Mouse (Mus musculus) Patski (cell line): ENCODE results near the gene Ptpn1. TPM values are rescaled to one million over a fixed set of nuclear protein-coding genes. Genes with fewer than 3 reads are reported as not detected.

ENCODE experiments used
- ATAC-seq: fragments of 100-300 bp; one replicate; pipeline ENCODE4 v1.8.0; 2021
- CTCF ChIA-PET: fragments of 350-600 bp; sonication (Branson Sonifier 250); formaldehyde crosslinking; loops from one replicate; lab custom pipeline; 2022; ENCODE audit warnings: inconsistent platforms; lab: Charles Lee
- POLR2A ChIA-PET: fragments of 350-600 bp; sonication (Branson Sonifier 250); formaldehyde crosslinking; loops from one replicate; lab custom pipeline; 2022; ENCODE audit warnings: antibody characterized with exemption, inconsistent platforms; lab: Charles Lee
- DNase-seq: peaks from one replicate; pipeline ENCODE4 v3.0.0-alpha.2; 2011; ENCODE audit warnings: low read depth, low spot score
- H3K27me3 ChIP-seq: fragments of 371-371 bp; one replicate; pipeline ENCODE4 v1.5.1; 2021
- CTCF ChIP-seq: fragments of 100-300 bp; IDR thresholded peaks from one replicate; pipeline ENCODE4 v1.5.1; 2021
- in situ Hi-C: fragments of 300-500 bp; cut with MboI; formaldehyde crosslinking; loops from 3 replicates; pipeline ENCODE4 v1.11.1; 2018; ENCODE audit warnings: low pct_unique_long_range_greater_than_20kb, mixed read lengths
- polyA plus RNA-seq: library from polyadenylated mRNA; unstranded; gene quantifications from one replicate; pipeline ENCODE4 v1.2.3, GENCODE M21; 2021

Ptpn1 gene
- polyA plus RNA-seq, 1 experiment from 2014 or later = 49.2 TPM

DNA sequence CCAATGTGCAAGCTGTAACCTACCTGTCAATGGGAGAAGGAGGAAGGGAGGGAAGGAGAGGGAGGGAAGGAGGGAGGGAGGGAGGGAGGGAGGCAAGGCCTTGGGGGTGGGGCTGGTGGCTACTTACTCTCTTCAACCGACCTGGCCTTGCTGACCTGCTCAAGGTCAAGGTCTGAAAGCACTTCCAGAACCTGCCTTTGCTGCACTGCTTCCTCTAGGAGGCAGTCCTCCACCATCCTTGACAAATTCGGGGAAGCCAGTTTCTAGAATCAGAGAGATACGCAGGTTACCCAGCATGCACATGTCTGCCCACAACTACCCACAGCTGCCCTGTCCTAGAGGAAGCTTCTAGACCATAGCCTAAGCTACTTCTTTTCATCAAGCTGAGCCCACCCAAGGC is 53.1 kb downstream of the Ptpn1 start:
- in situ Hi-C loops = no loop called here
- DNase-seq (no peak), ATAC-seq (no peak)
- CTCF ChIA-PET = interaction anchor here (3.2 kb wide), 1 partner anchor 26 kb away, joined by 22 read pairs; the partner anchor contains the start of gene Ripor3
- POLR2A ChIA-PET = interaction anchor here (0.5 to 1.3 kb wide), 2 partner anchors 31 to 51 kb away, joined by 3 to 9 read pairs; no protein-coding TSS in a partner anchor
- TF ChIP-seq CTCF = no peak
- H3K27me3 ChIP-seq = no peaks in the 10 kb centered on the region

DNA sequence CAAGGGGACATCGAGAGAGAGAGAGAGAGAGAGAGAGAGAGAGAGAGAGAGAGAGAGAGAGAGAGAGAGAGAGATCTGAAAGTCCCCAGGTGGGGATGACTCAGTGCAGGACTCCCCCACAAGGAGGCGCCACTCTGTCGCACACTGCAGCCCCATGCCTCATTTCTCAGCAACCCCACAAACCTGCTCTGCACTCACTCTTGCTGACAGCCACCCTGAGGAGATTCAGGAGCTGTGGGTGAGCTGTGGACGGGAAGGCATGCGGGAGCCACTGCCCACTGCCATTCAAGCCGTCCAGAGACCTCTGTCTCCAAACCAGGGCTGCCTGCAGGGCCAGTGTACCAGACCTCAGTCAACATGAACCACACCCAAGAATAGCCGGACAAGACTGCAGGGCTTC is 54.9 kb downstream of the Ptpn1 start:
- DNase-seq (no peak), ATAC-seq (no peak)
- CTCF ChIA-PET = interaction anchor here (1.2 to 3.2 kb wide), 5 partner anchors 21 to 111 kb away, joined by 3 to 22 read pairs (median 5); partner anchors contain the start of gene Ripor3
- in situ Hi-C loops = no loop called here
- POLR2A ChIA-PET = interaction anchor here (1.5 kb wide), 1 partner anchor 26 kb away, joined by 3 read pairs; no protein-coding TSS in a partner anchor
- no peak for TF ChIP-seq CTCF
- H3K27me3 ChIP-seq = no peaks in the 10 kb centered on the region

DNA sequence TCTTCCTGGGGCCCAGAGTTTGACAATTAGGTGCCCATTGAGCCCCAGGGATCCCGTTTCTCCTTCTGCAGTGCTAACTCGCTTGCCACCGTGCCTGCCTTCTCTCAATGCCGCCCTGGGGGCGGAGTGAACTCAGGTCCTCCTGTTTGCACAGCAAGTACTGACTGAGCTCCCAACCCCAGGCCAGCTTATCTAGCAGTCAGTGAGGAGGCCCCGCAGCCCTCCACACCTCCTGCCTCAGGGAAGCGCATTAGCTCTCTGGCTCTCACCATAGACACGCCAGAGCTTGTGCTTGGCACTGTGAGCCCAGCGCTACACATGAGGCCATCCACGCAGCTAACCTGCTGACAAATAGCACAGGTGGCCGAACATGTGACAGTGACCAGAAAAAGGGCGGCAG is 55.8 kb downstream of the Ptpn1 start:
- DNase-seq = no peak
- no peak for TF ChIP-seq CTCF
- ATAC-seq = no peak
- ChIA-PET CTCF (interaction anchor here (1.2 to 3.2 kb wide), 4 partner anchors 20 to 110 kb away, joined by 4 to 22 read pairs (median 6); partner anchors contain the start of gene Ripor3), POLR2A (interaction anchor here (1.5 kb wide), 1 partner anchor 25 kb away, joined by 3 read pairs; no protein-coding TSS in a partner anchor)
- in situ Hi-C loops = no loop called here
- H3K27me3 ChIP-seq = no peaks in the 10 kb centered on the region

DNA sequence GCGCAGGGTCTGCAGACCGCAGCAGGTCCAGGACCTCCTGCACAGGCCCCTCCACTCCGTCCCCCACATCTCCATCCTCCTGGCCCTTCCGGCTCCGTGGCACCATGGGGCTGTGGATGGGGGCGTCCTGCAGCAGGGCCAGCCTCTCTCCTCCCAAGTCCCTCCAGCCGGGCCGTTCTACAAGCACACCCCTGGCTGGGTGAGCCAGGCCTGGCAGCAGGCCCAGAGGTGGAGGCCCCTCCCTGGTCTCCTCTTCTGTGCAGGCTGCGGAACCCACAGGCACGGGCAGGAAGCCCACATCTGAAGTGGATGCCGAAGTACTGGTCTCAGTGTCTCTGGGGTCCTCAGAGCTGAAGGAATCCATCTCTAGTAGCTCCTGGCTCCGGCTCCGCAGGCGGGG is 57.5 kb downstream of the Ptpn1 start:
- no peaks in the 10 kb centered on the region for H3K27me3 ChIP-seq
- DNase-seq = peak; percentile 31
- in situ Hi-C loops = no loop called here
- CTCF ChIA-PET = no interaction called here
- POLR2A ChIA-PET = no interaction called here
- TF ChIP-seq CTCF = no peak
- ATAC-seq = no peak

DNA sequence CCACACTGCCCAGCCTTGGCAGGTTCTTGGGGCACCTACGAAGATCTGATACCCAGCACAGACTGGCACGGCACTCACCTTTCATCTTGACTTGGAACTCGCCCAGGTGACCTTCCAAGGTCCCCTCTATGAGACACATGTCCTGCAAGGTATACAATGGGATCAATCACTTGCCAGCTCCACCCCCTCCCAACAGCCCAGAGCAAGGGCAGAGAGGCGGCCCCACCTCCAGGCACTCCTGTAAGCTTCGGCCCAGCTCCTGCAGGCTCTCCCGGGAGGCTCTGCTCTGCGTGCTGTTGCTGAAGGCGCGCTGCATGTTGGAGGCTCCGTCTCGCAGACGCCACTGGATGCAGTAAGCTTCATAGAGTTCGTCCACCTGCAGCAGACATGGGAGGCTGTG is 61.4 kb downstream of the Ptpn1 start:
- H3K27me3 ChIP-seq = no peaks in the 10 kb centered on the region
- DNase-seq (no peak), ATAC-seq (no peak)
- ChIA-PET CTCF (interaction anchor here (0.8 kb wide), 1 partner anchor 9 kb away, joined by 3 read pairs; no protein-coding TSS in a partner anchor), POLR2A (no interaction called here)
- no peak for TF ChIP-seq CTCF
- in situ Hi-C loops = no loop called here

DNA sequence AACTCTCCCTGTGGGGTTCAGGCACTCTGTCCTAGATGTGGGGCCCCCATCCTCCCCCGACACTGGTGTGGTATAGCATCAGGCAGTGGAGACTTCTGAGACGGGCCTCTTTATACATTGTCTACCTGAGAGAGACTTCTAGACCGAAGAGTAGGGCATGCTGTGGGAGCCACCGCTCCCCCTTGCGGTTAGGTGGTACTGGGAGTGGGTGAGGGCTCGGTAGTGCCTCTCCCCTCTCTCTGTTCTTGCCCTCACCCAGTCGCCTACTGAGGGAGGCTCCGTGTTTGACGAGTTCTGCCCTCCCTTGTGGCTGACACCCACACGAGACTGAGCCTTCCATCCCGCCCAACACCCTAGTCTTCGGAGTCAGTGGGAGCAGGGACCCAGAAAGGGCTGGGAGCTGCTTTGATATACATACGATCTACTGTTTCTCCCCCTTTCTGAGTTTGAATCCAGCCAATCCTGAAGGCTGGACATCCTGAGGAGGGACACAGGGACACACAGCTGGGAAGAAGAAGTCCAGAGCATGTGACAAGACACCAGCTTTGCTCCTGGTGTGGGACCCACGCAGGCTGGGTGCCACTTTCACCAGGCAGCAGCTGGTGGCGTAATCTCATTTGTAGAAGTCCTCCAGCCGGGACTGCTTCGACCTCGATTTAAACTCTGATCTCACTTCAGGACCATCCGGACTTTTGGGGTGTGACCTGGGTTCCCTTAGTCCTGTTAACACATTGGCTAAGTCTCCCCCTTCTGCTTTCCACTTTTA is 64.2 kb downstream of the Ptpn1 start:
- DNase-seq (no peak), ATAC-seq (peak; percentile 15)
- ChIA-PET POLR2A (no interaction called here), CTCF (interaction anchor here (1.5 kb wide), 1 partner anchor 14 kb away, joined by 4 read pairs; the partner anchor contains the start of gene Ripor3)
- in situ Hi-C loops = no loop called here
- no peak for TF ChIP-seq CTCF
- H3K27me3 ChIP-seq = no peaks in the 10 kb centered on the region

DNA sequence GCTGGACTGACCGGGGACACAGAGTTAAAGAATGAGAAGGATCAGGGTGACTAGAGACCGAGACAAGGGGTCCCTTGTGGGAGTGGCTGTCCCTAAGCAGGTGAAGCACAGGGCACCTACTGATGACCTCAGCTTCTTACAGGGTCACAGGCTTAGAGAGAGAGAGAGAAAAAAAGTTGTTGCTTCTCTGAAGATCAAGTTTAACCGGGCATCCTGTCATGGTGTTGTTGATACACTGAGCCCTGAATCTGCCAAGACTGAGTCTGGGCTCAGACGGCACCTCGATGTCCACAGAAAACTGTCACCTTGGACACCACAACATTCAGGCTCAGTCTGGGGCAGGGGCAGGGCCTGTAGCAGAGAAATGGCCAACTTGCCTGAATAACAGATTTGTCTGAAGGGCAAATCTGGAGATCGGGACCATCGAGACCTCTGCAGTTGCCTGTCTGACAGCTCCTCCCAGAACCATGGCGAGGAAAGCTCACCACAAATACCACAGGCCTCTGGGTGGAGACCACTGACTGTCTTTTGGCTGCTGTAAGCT is 64.9 kb downstream of the Ptpn1 start:
- in situ Hi-C loops = no loop called here
- DNase-seq (no peak), ATAC-seq (no peak)
- ChIA-PET CTCF (no interaction called here), POLR2A (no interaction called here)
- no peaks in the 10 kb centered on the region for H3K27me3 ChIP-seq
- TF ChIP-seq CTCF = no peak

DNA sequence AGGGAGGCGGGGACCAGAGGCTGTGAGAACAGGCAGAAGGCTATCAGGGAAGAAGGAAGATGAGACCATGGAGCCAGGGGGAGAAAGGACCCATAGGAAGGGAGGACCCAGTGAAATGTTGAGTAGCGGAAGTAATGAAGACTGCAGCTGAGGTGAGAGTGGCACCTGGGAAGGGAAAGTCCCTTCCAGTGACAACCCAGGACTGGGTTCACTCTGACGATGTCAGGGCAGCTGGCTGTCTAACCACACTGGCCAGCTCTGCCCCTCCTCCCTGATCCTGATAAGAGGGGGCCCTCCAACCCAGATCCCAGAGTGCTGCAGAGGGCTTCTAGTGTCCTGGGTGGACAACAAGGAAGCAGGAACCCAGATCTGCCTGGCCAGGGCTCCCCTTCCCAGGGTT is 65.7 kb downstream of the Ptpn1 start:
- H3K27me3 ChIP-seq = no peaks in the 10 kb centered on the region
- in situ Hi-C loops = no loop called here
- ATAC-seq = no peak
- CTCF ChIA-PET = no interaction called here
- no peak for DNase-seq
- TF ChIP-seq CTCF = no peak
- POLR2A ChIA-PET = no interaction called here

DNA sequence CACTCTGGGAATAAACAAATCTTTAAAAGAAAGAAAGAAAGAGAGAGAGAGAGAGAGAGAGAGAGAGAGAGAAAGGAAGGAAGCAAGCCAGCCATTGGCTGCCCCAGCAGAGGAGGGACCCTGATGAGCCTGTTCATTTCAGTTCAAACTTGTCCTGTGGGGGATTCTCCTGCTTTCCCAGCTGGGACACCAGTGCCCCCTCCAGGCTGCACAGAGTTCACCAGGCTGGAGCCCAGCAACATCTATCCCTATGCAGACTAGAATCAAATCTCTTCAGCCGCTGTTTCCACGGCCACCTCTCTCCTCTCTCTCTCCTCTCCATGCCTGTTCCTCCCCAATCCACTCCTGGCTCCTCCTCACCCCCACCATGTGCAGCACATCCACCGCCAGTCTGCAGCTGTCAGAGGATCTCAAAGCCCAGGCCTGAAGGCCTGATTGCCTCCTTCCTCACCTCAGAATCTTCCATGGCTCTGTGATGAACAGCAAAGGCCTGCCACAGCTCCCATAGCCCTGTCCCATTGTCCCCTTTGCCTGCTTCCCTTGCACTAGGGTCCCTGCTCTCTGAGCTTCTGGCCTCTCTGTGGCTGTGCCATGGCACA is 67.4 kb downstream of the Ptpn1 start:
- no peak for ATAC-seq
- CTCF ChIA-PET = no interaction called here
- TF ChIP-seq CTCF = no peak
- H3K27me3 ChIP-seq = no peaks in the 10 kb centered on the region
- in situ Hi-C loops = no loop called here
- POLR2A ChIA-PET = no interaction called here
- no peak for DNase-seq

DNA sequence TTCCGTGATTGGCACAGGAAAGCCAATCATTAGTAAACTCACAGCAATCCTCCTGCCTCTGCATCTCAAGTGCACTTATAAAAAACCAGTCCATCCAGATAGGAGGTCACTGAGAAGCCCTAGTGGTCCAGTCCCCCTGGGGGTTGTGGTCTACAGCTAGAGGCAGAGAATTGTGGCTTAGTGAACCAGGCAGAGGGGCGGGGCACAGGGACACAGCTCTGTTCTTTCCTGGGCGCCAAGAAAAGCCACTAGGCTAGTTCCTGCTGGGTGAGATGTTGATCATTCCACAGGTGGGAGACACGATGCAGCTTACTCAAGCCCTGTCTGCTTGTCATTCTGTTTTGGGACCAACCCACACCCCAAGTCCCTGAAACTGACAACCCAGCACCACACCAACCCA is 70.3 kb downstream of the Ptpn1 start:
- no peak for ATAC-seq
- H3K27me3 ChIP-seq = no peaks in the 10 kb centered on the region
- TF ChIP-seq CTCF = no peak
- CTCF ChIA-PET = interaction anchor here (0.9 to 1.2 kb wide), 3 partner anchors 8 to 50 kb away, joined by 3 read pairs; partner anchors contain the start of gene Ripor3
- in situ Hi-C loops = no loop called here
- no peak for DNase-seq
- POLR2A ChIA-PET = interaction anchor here (0.8 kb wide), 1 partner anchor 79 kb away, joined by 3 read pairs; the partner anchor contains the start of gene Pard6b
